Mouse (Mus musculus): ENCODE measurements around the gene 5530401A14Rik. TPM values are rescaled to one million over a fixed set of nuclear protein-coding genes. Genes with fewer than 3 reads are reported as not detected.

The 5530401A14Rik gene
- polyA plus RNA-seq, 1 experiment: not detected

GRCm38 (mm10) chr11:81841001-81841400 lies 19.5 kb upstream of the 5530401A14Rik start:
- Histone ChIP-seq H3K79me2 (ENCODE audit: control insufficient read depth, insufficient read depth) (no peaks in the 10 kb centered on the region), H3K27me3 (ENCODE audit: control insufficient read depth, insufficient read depth, insufficient read length) (no peaks in the 10 kb centered on the region), H3ac (ENCODE audit: control insufficient read depth, insufficient read length, low read depth) (no peak overlapping the region), H3K36me3 (ENCODE audit: control insufficient read depth, insufficient read depth) (no peaks in the 10 kb centered on the region), H3K79me3 (ENCODE audit: low read depth) (no peaks in the 10 kb centered on the region), H3K4me3 (ENCODE audit: insufficient read depth, poor library complexity, severe bottlenecking) (no peak overlapping the region)
- TF ChIP-seq USF1 (IDR thresholded peaks at IDR 0.05; ENCODE audit: low read depth): no peak
- TF ChIP-seq MYOD1 (IDR thresholded peaks at IDR 0.05; ENCODE audit: control insufficient read depth, insufficient read length, low read depth): no peak
- no peak for TF ChIP-seq CTCF (IDR thresholded peaks at IDR 0.05; ENCODE audit: control insufficient read depth, insufficient read depth, insufficient read length)
- TF ChIP-seq MAX (IDR thresholded peaks at IDR 0.05): no peak
- TF ChIP-seq MYOG (IDR thresholded peaks at IDR 0.05; ENCODE audit: control insufficient read depth, extremely low read depth, insufficient read length): no peak
- TF ChIP-seq CEBPB (IDR thresholded peaks at IDR 0.05; ENCODE audit: low read depth): no peak
- no peak for TF ChIP-seq FOSL1 (IDR thresholded peaks at IDR 0.05; ENCODE audit: insufficient read depth, low read length, poor library complexity, severe bottlenecking)

- no peaks in the 10 kb centered on the region for H3K36me3 ChIP-seq (ENCODE audit: control insufficient read depth, insufficient read depth)
- no peak for TF ChIP-seq USF1 (IDR thresholded peaks at IDR 0.05; ENCODE audit: low read depth)
- no peak for TF ChIP-seq MAX (IDR thresholded peaks at IDR 0.05)
- TF ChIP-seq CTCF (IDR thresholded peaks at IDR 0.05; ENCODE audit: control insufficient read depth, insufficient read depth, insufficient read length): no peak
- TF ChIP-seq FOSL1 (IDR thresholded peaks at IDR 0.05; ENCODE audit: insufficient read depth, low read length, poor library complexity, severe bottlenecking): no peak
- no peak for TF ChIP-seq MYOG (IDR thresholded peaks at IDR 0.05; ENCODE audit: control insufficient read depth, extremely low read depth, insufficient read length)
- no peak for TF ChIP-seq MYOD1 (IDR thresholded peaks at IDR 0.05; ENCODE audit: control insufficient read depth, insufficient read length, low read depth)
- TF ChIP-seq CEBPB (IDR thresholded peaks at IDR 0.05; ENCODE audit: low read depth): no peak
- no peak overlapping the region for H3K4me3 ChIP-seq (ENCODE audit: insufficient read depth, poor library complexity, severe bottlenecking)
- H3K27me3 ChIP-seq (ENCODE audit: control insufficient read depth, insufficient read depth, insufficient read length): no peaks in the 10 kb centered on the region
- no peaks in the 10 kb centered on the region for H3K79me2 ChIP-seq (ENCODE audit: control insufficient read depth, insufficient read depth)
- no peak overlapping the region for H3ac ChIP-seq (ENCODE audit: control insufficient read depth, insufficient read length, low read depth)
- H3K79me3 ChIP-seq (ENCODE audit: low read depth): no peaks in the 10 kb centered on the region
Observed at GRCm38 (mm10) chr11:81845010-81845685, 15.3 kb upstream of the 5530401A14Rik start.

- Histone ChIP-seq H3K36me3 (ENCODE audit: control insufficient read depth, insufficient read depth) (no peaks in the 10 kb centered on the region), H3K4me3 (ENCODE audit: insufficient read depth, poor library complexity, severe bottlenecking) (no peak overlapping the region), H3K27me3 (ENCODE audit: control insufficient read depth, insufficient read depth, insufficient read length) (no peaks in the 10 kb centered on the region), H3K79me3 (ENCODE audit: low read depth) (no peaks in the 10 kb centered on the region), H3K79me2 (ENCODE audit: control insufficient read depth, insufficient read depth) (no peaks in the 10 kb centered on the region), H3ac (ENCODE audit: control insufficient read depth, insufficient read length, low read depth) (no peak overlapping the region)
- TF ChIP-seq MAX (IDR thresholded peaks at IDR 0.05) (no peak), USF1 (IDR thresholded peaks at IDR 0.05; ENCODE audit: low read depth) (no peak), MYOG (IDR thresholded peaks at IDR 0.05; ENCODE audit: control insufficient read depth, extremely low read depth, insufficient read length) (no peak), CEBPB (IDR thresholded peaks at IDR 0.05; ENCODE audit: low read depth) (no peak), MYOD1 (IDR thresholded peaks at IDR 0.05; ENCODE audit: control insufficient read depth, insufficient read length, low read depth) (no peak), CTCF (IDR thresholded peaks at IDR 0.05; ENCODE audit: control insufficient read depth, insufficient read depth, insufficient read length) (no peak), FOSL1 (IDR thresholded peaks at IDR 0.05; ENCODE audit: insufficient read depth, low read length, poor library complexity, severe bottlenecking) (no peak)
Observed at GRCm38 (mm10) chr11:81845686-81846036, 14.8 kb upstream of the 5530401A14Rik start.

GRCm38 (mm10) chr11:81847773-81848490 lies 12.5 kb upstream of the 5530401A14Rik start:
- H3K27me3 ChIP-seq (ENCODE audit: control insufficient read depth, insufficient read depth, insufficient read length): no peaks in the 10 kb centered on the region
- H3ac ChIP-seq (ENCODE audit: control insufficient read depth, insufficient read length, low read depth): no peak overlapping the region
- no peaks in the 10 kb centered on the region for H3K79me3 ChIP-seq (ENCODE audit: low read depth)
- H3K4me3 ChIP-seq (ENCODE audit: insufficient read depth, poor library complexity, severe bottlenecking): no peak overlapping the region
- H3K36me3 ChIP-seq (ENCODE audit: control insufficient read depth, insufficient read depth): no peaks in the 10 kb centered on the region
- TF ChIP-seq CTCF (IDR thresholded peaks at IDR 0.05; ENCODE audit: control insufficient read depth, insufficient read depth, insufficient read length) (no peak), USF1 (IDR thresholded peaks at IDR 0.05; ENCODE audit: low read depth) (no peak), MYOG (IDR thresholded peaks at IDR 0.05; ENCODE audit: control insufficient read depth, extremely low read depth, insufficient read length) (no peak), CEBPB (IDR thresholded peaks at IDR 0.05; ENCODE audit: low read depth) (no peak), FOSL1 (IDR thresholded peaks at IDR 0.05; ENCODE audit: insufficient read depth, low read length, poor library complexity, severe bottlenecking) (no peak), MYOD1 (IDR thresholded peaks at IDR 0.05; ENCODE audit: control insufficient read depth, insufficient read length, low read depth) (no peak), MAX (IDR thresholded peaks at IDR 0.05) (no peak)
- H3K79me2 ChIP-seq (ENCODE audit: control insufficient read depth, insufficient read depth): no peaks in the 10 kb centered on the region

GRCm38 (mm10) chr11:81865661-81866382 lies 5.3 kb downstream of the 5530401A14Rik start:
- Histone ChIP-seq H3ac (ENCODE audit: control insufficient read depth, insufficient read length, low read depth) (no peak overlapping the region), H3K4me3 (ENCODE audit: insufficient read depth, poor library complexity, severe bottlenecking) (no peak overlapping the region), H3K27me3 (ENCODE audit: control insufficient read depth, insufficient read depth, insufficient read length) (peaks cover 34% of the 10 kb centered on the region), H3K79me3 (ENCODE audit: low read depth) (no peaks in the 10 kb centered on the region), H3K79me2 (ENCODE audit: control insufficient read depth, insufficient read depth) (no peaks in the 10 kb centered on the region), H3K36me3 (ENCODE audit: control insufficient read depth, insufficient read depth) (no peaks in the 10 kb centered on the region)
- TF ChIP-seq MAX (IDR thresholded peaks at IDR 0.05): no peak
- no peak for TF ChIP-seq CTCF (IDR thresholded peaks at IDR 0.05; ENCODE audit: control insufficient read depth, insufficient read depth, insufficient read length)
- no peak for TF ChIP-seq MYOG (IDR thresholded peaks at IDR 0.05; ENCODE audit: control insufficient read depth, extremely low read depth, insufficient read length)
- TF ChIP-seq CEBPB (IDR thresholded peaks at IDR 0.05; ENCODE audit: low read depth): no peak
- TF ChIP-seq FOSL1 (IDR thresholded peaks at IDR 0.05; ENCODE audit: insufficient read depth, low read length, poor library complexity, severe bottlenecking): no peak
- no peak for TF ChIP-seq USF1 (IDR thresholded peaks at IDR 0.05; ENCODE audit: low read depth)
- TF ChIP-seq MYOD1 (IDR thresholded peaks at IDR 0.05; ENCODE audit: control insufficient read depth, insufficient read length, low read depth): no peak

Measured in C2C12 (cell line).